Mouse (Mus musculus) embryo, embryonic 9.5 days (tissue): ENCODE results near the gene Eif5.
"Not testable (repeated sequence)": the region's sequence is repeated elsewhere in the genome, so short reads cannot be mapped to it uniquely, and the experiment has no call there.

Experiments used
- DNase-seq: peaks from one replicate; pipeline ENCODE4 v3.0.0-alpha.2; 2017; ENCODE audit errors: extremely low spot score

Eif5 gene

DNA sequence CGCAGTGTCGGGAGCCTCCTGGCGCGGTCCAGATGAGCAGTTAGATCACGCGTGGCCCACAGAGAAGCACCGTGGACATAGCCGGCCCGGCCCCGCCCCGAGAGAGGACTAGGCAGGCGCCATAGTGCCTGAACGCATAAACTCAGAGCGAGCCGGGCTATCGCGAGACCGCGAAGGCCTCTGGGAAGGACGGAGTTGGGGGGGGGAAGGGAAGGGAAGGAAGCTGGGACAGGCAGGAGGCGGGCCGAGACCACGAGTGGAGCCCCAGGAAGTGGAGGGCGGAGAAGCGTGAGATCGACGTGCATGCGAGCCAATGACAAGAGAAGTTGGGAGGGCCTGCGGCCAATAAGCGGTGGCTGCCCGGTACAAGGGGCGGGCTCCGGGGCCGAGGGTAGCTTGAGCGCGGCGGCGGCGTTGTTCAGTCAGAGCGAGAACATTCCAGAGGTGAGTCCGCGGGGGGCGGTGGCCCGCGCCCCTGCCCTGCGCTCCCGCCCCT lies at the start of gene Eif5:
Gene Eif5, plus strand, starts transcription at position 221 of the 496 bp plus-strand sequence.
- DNase-seq, result peak; percentile 100

DNA sequence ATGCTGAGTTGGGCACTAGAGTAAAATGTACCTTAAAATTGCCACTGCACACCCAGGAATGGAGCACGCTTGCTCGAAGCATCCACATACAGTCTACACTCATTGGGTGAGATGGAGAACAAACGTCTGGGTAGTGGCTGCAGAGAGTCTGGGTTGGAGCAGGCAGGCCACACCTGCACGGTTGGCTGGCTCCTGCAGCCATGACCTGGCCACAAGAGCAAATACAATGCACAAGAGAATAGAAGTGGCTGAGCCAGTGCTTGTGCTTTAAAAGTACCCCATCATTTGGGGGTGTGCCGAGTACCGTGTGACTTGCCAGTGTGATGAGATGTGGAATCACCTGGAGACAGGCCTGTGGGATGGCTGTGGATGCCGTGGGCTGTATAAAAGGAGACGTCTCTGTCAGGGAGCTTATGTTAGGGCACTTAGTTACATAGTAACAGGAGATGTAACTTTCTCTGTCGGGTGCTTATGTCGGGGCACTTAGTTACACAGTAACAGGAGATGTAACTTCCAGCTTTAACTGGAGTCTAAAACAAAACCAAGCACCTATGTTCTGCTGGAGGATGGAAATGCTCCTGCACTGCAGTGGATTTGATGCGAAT lies 48.5 kb upstream of the Eif5 start:
- DNase-seq, result no peak

DNA sequence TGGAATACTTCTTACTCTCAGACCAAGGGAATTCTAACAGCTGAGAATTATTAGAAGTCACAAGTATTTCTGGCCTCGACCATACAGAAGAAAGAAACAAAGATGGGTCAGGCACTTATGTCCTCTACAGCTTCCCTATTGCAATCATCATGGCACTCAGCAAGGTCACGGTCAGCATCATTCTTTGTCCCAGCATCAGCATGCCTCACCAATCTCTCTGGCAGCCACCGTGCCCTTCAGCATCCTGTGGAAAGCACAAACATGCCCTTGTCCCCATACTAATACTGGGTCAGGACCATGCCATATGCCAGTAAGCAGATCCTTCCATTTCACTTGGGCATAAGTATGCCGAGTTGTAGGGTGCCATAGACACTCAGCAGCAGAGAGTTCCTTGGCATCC lies 42.9 kb upstream of the Eif5 start:
- no peak for DNase-seq

DNA sequence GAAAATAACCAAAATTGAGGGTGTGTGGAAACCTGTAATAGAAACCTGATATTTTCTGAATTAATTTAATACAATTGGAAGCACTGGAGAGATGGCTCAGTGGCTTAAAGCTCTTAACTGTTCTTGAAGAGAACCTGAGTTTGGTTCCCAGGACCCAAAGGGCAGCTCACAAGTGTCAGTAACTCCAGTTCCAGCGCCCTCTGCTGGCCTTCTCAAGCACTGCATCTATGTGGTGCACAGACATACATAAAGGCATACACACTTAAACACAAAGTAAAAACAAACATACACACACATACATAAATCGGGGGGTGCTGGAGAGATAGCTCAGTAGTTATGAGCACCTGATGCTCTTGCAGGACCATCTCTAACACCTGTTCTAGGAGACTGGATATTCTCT lies 40.7 kb upstream of the Eif5 start:
- no peak for DNase-seq

DNA sequence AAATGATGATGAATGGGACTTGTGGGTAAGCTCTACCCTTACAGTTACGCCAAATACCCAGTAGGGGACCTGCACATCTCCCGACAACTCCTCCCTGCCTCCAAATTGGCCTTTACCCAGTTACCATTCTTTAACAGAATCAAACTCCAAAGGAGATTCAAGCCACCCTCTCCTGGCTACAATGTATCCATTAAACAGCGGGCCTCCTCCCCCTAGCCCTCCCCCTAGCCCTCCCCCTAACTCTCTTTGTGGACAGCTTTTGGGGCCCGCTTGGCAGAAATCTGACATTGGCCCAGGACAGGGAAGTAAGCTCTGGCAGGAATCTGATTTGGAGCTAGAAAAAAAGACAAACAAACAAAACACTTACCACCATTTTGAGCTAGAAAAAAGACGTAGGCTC lies 38.2 kb upstream of the Eif5 start:
- no peak for DNase-seq

DNA sequence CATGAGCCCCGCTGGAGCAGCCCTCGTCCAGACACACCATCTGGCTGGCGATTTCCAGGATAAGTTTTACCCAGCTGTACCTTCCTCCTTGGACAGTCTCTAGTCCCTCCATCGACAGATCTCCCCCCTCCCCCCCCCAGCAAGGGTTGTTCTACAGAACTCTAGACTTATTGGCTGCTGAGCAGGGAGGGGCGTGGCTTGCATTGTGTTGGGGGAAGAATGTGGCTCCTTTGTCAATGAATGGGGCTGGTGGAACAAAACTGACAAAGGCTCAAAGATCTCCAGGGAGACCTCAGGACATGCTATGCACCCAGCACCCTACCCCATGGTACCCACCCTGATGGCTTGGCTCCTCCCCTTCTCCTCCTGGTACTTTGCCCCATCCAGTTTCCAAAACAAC lies 37.1 kb upstream of the Eif5 start:
- DNase-seq, result peak; percentile 76

DNA sequence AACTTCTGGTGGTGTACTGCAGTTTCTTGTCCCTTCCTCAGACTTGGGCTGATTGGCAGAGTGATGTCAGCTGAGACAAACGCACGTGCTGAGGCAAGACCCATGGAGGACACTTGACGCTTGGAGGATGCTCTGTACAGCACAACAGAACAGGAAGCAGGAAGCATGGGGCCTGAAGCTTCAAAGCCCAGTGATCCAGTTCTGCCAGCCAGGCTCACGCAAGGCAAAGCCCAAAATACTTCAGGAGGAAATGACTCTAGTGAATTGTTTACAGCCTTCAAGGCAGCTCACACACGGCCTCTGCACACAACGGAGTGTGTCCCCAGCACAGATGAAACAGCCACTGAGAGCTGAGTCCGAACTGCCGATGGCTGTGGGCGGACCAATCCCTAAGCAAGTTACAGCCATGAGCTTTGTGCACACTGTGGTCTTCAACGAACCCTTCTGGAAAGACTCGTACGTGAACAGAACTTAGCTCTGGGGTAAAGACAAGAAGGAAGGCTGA lies 34.7 kb upstream of the Eif5 start:
- no peak for DNase-seq

DNA sequence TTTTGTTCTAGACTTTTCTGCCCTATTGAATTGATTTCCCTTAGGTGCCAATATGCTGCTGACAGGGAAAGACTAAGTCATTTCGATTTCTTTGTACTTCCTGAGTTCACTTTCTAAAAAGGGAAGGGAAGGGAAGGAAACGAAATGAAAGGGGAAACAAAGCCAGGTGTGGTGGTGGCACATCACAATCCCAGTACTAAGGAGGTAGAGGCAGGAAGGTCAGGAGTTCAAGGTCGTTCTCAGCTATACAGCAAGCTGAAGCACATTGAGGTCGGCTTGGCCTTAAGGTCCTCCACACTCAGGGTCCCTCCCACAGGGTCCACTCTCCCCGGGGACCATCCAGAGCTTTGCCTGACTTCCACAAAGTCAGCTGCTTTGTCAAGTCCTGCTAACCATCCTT lies 34.2 kb upstream of the Eif5 start:
- DNase-seq, result no peak

DNA sequence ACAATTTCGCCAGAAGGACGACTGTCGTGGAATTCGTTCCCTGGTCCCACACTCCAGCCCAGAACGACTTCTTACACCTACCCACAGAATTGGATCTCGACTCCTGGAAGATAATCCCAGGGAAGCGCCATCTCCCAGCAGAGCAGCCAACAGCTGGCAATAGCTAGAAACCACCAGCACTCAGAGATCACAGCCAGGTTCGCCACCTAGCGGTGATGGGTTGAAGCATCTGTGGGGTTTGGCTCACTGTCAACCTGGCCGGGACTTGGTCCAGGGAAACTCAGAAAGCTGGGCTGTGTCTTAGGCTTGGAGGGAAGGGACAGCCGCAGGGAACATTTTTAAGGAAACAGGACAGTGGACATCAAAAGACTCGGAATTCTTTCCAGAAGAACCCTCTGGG lies 32.9 kb upstream of the Eif5 start:
- DNase-seq, result peak; percentile 85

DNA sequence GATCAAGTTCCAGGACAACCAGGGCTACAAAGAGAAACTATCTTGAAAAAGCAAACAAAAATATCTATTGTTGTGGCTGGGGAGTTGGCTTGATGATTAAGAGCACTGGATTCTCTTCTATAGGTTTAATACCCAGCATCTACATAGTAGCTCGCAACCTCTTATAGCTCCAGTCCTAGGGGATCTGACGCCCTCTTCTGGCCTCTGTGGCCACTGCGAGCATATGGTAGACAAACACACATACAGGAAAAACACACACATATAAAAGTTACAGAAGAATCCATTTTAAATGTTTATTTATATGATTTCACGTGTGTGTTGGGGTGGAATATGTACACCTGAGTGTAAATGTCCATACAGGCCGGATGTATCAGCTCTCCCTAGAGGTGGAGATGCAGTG lies 30.8 kb upstream of the Eif5 start:
- no peak for DNase-seq

DNA sequence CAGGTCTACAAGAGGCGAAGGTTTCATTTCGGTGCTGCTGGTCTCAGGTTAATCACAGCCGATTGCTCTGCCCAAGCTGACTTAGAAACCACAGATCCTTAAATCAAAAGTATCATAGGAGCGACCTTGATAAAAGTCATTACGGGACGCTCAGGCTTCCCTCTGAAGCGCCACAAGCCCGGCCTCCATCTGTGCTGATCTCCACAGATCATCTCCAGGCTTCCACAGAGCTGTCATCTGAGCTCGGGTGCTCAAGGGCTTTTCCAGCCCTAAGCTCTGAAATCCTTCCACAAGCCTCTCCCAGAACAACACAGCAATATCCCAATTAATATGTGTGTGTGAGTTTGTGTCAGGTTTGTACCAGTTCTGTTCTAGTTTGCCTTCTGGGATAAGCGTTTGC lies 29.9 kb upstream of the Eif5 start:
- no peak for DNase-seq

DNA sequence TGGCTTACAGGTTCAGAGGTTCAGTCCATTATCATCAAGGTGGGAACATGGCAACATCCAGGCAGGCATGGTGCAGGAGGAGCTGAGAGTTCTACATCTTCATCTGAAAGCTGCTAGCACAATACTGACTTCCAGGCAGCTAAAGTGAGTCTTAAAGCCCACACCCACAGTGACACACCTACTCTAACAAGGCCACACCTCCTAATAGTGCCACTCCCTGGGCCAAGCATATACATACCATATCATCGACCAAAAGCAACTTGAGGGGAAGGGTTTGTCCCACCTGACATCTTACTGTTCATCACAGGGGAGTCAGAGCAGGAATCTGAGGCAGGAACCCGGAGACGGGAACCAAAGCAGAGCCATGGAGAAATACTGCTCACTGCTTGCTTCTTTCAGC lies 29.4 kb upstream of the Eif5 start:
- not testable (repeated sequence) for DNase-seq

DNA sequence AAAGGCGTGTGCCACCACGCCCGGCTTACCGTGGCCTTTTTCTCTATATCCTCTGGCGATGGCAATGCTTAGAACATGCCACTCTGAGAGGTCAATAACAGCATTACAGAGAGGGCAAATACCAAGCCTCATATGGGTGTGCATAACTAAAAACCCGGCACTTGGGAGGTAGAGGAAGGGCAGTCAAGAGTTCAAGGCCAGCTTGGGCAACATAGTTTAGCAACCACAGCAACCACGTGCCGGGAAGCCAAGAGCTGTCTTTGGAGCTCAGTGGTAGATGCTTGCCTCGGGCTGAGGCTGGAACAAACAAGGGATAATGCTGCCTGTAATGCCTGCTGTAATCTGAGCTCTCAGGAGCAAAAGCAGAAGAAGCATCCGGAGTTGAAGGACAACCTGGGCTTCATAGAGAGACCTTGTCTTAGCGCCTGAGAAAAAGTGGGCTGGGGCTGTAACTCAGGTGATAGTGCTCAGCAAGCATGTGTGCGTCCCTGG lies 25.2 kb upstream of the Eif5 start:
- DNase-seq, result no peak

DNA sequence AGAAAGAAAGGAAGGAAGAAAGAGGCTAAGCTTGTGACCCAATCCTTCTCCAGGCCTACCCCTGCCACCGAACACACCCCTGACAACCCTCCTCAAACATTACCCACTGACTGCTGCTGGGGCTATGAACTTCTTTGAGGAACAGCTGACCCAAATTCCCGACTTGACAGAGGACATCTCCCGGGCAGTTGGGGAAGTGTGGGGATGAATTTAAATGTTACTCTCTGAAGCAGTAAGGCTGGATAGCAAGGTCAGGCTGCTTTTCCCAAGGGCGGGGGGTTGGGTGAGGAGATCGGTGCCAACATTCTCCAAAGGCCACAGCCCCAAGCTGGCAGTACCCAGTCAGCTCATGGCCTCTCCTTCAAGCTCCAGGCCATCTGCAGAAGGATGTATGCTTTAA lies 24.1 kb upstream of the Eif5 start:
- no peak for DNase-seq

DNA sequence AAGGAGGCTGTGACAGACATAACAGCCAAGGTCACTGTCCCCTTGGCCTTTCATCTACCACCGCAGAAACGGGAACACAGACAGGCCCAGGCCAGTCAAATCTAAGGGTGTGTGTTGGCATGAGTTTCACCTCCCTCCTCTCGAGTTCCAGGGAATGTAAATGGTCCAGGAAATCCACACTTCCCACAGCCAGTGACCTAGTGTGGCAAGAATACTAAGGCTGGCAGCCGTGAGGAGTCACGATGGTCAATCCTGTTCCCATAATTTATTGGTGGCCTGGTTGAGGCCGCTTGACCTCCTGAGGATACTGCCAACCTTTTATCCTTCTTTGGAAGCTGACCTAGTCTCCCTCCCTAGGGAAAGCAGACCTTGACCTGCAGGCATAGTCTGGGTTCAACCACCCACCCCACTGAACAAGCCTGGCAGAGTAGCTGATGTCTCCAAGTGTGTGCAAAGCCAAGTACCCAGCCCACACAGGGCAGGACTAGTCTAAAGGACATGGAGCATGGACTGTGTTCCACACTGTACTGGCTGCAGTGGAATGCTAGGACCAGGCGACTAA lies 23.5 kb upstream of the Eif5 start:
- DNase-seq, result no peak

DNA sequence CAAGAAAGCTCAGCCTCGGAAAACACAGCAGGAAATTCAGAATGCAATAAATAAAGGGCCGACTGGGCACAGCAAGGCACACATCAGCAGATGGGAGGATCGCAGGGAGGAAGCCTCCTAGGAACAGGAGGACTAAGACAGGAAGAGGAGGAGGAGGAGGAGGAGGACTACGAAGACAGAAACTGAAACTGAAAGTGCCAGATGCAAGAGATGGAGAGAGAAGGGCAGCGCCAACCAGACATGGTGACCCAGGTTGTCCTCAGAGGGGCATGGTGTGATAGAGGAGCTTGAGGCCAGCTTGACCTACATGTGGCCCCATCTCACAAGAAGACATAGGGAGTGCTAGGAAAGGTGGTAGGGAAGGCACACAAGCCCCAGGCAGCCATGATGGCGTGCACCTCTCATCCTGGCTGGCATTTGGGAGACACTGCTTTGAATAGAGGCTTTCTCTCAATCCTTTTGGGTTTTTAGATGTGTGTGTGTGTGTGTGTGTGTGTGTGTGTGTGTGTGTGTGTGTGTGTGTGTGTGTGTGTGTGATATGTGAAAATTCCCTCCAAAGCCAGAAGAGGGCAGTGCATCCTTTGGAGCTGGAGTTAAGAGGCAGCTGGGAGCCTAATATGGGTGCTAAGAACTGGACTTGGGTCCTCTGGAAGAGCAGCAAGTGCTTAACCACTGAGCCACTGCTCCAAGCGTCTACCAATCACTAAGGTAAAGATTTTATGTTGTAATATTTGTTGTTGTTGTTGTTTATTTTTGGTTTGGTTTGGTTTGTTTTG lies 22.8 kb upstream of the Eif5 start:
- no peak for DNase-seq

DNA sequence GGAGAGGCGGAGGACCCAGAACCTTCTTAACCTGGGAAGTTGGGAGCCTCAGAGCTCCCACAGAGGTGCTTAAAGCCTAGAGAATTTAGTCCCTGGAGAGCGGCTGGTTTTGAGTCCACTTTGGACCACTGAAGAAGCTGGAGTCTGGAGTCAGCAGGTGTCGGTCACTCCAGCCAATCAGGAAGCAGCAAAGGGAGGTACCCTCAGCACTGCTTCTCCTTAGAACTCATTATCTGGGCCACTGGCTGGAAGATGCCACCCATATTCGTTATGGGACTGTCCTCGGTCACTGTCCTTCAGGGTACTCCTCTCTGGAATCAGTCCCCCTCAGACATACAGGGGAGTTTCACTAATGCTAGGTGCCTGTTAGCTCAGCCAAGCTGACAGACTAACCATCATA lies 21.9 kb upstream of the Eif5 start:
- DNase-seq, result no peak

DNA sequence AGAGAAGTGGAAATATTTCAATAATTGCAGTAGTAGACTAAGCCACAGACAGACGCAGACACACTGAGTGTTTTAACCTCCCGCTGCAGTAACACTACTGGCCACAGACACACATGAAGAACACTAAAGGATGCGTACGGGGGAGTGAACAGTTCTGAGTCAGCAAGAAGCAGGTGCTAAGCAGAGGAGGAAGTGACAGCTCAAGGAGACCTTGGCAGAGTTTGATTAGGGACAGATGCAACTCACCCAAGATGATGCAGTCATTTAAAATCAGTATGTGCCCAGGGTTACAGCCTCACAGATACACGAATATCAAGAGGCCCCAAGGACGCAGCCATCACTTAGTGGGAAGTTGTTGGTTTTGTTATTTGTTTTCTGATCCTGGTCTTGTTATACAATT lies 21.0 kb upstream of the Eif5 start:
- no peak for DNase-seq

DNA sequence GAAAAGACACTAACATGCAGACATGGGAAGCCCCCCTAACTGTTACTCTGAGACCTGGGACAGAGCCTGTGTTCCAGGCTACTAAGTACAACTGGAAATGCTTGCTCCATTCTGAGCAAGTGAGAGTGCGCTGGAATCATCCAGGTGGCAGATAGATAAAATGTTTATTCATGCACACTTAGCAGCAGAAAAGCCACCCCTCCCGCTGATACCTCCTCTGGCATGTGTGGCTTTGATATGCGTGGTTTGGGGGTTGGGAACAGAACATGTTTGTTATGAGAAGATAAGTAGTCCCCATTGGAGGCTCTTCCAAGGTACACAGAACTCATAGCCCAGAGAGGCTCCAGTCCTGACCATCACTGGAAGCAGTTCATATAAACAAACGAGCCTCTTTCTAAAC lies 19.9 kb upstream of the Eif5 start:
- no peak for DNase-seq

DNA sequence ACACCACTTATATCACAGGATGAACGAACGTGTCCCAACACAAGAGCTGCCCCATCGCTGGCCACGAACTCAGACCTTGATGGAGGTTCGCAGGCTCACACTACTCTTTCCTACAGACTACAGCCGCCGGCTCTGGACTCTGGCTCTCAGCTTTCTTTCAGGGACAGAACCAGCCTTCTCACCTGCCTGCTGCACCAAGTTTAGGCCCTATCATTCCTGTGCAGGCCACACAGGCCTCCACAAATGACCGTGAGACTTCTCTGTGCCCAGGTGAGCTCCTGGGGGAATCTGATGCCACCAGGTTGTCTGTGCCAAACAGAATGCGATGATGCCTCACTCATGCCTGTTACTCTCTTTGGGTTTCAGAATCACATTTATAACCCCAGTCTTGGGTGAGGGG lies 19.4 kb upstream of the Eif5 start:
- no peak for DNase-seq

DNA sequence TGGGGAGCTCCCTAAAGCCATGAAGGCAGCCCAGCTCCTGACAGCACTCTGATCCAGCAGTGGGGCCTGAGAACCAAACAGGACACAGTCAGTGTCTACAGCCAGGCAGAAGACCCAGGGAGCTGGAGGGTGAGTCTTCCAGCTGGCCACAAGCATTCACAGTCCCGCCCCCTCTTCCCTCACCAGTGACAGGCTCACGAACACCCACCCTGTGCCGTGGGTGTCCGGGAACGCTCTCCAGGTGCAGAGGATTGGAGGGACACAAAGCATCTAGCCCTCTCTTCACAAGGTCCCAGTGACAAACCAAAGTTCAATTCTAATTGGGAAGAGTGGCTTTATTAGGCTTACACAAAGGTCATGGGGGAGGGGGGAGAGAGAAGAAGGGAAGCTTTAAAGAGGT lies 18.0 kb upstream of the Eif5 start:
- DNase-seq, result no peak

DNA sequence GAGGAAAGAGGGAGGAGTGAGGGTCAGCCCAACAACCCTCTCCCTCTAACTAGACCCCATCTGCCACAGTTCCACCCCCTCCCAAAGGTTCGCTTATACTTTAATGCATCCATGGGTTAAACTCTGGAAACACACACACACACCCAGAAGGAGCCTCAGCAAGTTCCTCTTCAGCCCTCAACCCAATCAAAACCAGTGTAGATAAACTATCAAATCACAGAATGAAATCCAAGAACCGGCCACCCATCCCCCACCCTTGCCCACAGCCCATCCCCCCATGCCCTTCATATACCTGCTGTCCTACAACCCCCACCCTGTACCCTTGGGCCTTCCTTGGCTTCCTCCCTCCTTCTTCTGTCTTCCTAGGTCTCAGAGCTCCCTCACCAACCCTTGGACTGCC lies 16.8 kb upstream of the Eif5 start:
- no peak for DNase-seq

DNA sequence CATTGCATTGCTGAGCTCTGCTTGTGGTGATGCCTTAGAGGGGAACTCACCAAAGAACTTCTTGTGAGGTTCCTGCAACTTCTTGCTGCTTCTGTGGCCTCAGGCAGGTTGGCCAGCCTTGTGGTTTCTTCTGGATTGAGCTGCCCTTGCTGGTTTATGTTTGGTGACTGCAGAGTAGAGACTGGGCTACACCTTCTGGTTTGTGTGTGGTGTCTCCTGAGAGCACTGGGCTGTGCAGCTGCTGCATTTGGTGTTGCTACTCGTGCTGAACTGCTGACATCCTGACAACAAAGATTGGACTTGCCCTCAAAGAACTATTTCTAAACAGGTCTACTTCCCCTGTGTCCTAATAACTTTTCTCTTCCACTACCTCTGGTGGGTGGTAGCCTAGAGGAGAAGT lies 13.3 kb upstream of the Eif5 start:
- DNase-seq, result no peak
